Mouse (Mus musculus) liver, adult 2 months (tissue): ENCODE measurements around the gene Disp2. TPM values are rescaled to one million over a fixed set of nuclear protein-coding genes. Genes with fewer than 3 reads are reported as not detected.

Experiments
- DNase-seq: peaks from one replicate; pipeline ENCODE4 v3.0.0-alpha.2; 2011; ENCODE audit warnings: low read depth, low spot score; ENCODE audit errors: extremely low read depth
- H3K27ac ChIP-seq: fragments of 200-500 bp; replicated peaks from 2 replicates; pipeline ENCODE4 v1.5.1; 2012; ENCODE audit warnings: low read depth, mild to moderate bottlenecking, control low read depth, inconsistent platforms, low read length; ENCODE audit not compliant: insufficient read depth
- H3K27me3 ChIP-seq: fragments of 200-500 bp; 2 replicates; pipeline ENCODE4 v1.6.1; 2012; ENCODE audit warnings: mild to moderate bottlenecking, moderate library complexity, low read length, inconsistent platforms; ENCODE audit not compliant: control insufficient read depth, insufficient read depth
- H3K36me3 ChIP-seq: fragments of 200-500 bp; 2 replicates; pipeline ENCODE4 v1.6.1; 2012; ENCODE audit warnings: low read length, inconsistent platforms; ENCODE audit not compliant: control insufficient read depth, insufficient read depth
- H3K4me1 ChIP-seq: fragments of 200-500 bp; 2 replicates; pipeline ENCODE4 v1.6.1; 2011; ENCODE audit warnings: low read length; ENCODE audit not compliant: control insufficient read depth, insufficient read depth
- H3K4me3 ChIP-seq: fragments of 200-500 bp; 2 replicates; pipeline ENCODE4 v1.5.1; 2011; ENCODE audit warnings: low read depth, mild to moderate bottlenecking, control low read depth, low read length, moderate library complexity; ENCODE audit not compliant: insufficient read depth
- H3K79me2 ChIP-seq: fragments of 200-500 bp; 2 replicates; pipeline ENCODE4 v1.6.1; 2012; ENCODE audit warnings: inconsistent platforms, mild to moderate bottlenecking, low read length, moderate library complexity; ENCODE audit not compliant: control insufficient read depth, insufficient read depth
- H3K9ac ChIP-seq: fragments of 200-500 bp; 2 replicates; pipeline ENCODE4 v1.6.1; 2012; ENCODE audit warnings: low read depth, mild to moderate bottlenecking, control low read depth, inconsistent platforms, low read length
- CTCF ChIP-seq: fragments of 200-500 bp; IDR thresholded peaks from 2 replicates; pipeline ENCODE4 v1.5.1; 2011; ENCODE audit warnings: low read depth, low read length, control low read depth
- POLR2A ChIP-seq: fragments of 200-500 bp; IDR thresholded peaks from 2 replicates; pipeline ENCODE4 v1.6.1; 2011; ENCODE audit warnings: low read length, control low read depth; ENCODE audit not compliant: insufficient read depth; ENCODE audit errors: extremely low read depth
- WGBS: fragments of 180-500 bp; shearing (Covaris S2); methylation state at CpG from one replicate; pipeline ENCODE4 v1.1.7; 2018; 5-methylcytosine and 5-hydroxymethylcytosine counted together
- polyA plus RNA-seq: library from polyadenylated mRNA; depleted of rRNA; stranded (reverse); fragments of >200 nt; gene quantifications from 2 replicates; pipeline ENCODE4 v1.2.3, GENCODE M21; 2012
- total RNA-seq: library from RNA; depleted of rRNA; stranded (reverse); fragments of >200 nt; gene quantifications from 2 replicates; pipeline ENCODE4 v1.2.3, GENCODE M21; 2014

Gene Disp2
- total and polyA plus RNA-seq, 2 experiments: 1.0 to 1.5 TPM

- no peak for DNase-seq
- Histone ChIP-seq H3K4me1 (no peaks in the 10 kb centered on the region), H3K36me3 (no peaks in the 10 kb centered on the region), H3K9ac (no peak overlapping the region; the same call in 1 of the 2 replicates), H3K79me2 (no peaks in the 10 kb centered on the region), H3K27ac (peak overlapping the region; percentile 33), H3K4me3 (no peak overlapping the region), H3K27me3 (no peaks in the 10 kb centered on the region)
- no peak for TF ChIP-seq CTCF
- TF ChIP-seq POLR2A: no peak
- 64% methylated on average over 4 of the region's 4 CpGs for whole genome bisulfite sequencing
Measured at GRCm38 (mm10) chr2:118775846-118776245, 3.7 kb upstream of the Disp2 start.

GRCm38 (mm10) chr2:118776295-118776694, 3.2 kb upstream of the Disp2 start:
- Histone ChIP-seq H3K27me3 (no peaks in the 10 kb centered on the region), H3K27ac (peak overlapping the region; percentile 33), H3K79me2 (no peaks in the 10 kb centered on the region), H3K4me1 (no peaks in the 10 kb centered on the region), H3K9ac (no peak overlapping the region; the same call in 1 of the 2 replicates), H3K4me3 (no peak overlapping the region), H3K36me3 (no peaks in the 10 kb centered on the region)
- 84% methylated on average over 2 of the region's 2 CpGs for WGBS
- TF ChIP-seq CTCF (no peak), POLR2A (no peak)
- DNase-seq: no peak

GRCm38 (mm10) chr2:118778418-118778817, 1.1 kb upstream of the Disp2 start:
- no peak for DNase-seq
- Histone ChIP-seq H3K9ac (no peak overlapping the region), H3K4me3 (no peak overlapping the region), H3K4me1 (no peaks in the 10 kb centered on the region), H3K27me3 (no peaks in the 10 kb centered on the region), H3K36me3 (no peaks in the 10 kb centered on the region), H3K27ac (no peak overlapping the region), H3K79me2 (no peaks in the 10 kb centered on the region)
- TF ChIP-seq POLR2A (no peak), CTCF (no peak)
- 85% methylated on average over 4 of the region's 4 CpGs for WGBS

- no peaks in the 10 kb centered on the region for H3K4me1 ChIP-seq
- TF ChIP-seq POLR2A: no peak
- no peak for TF ChIP-seq CTCF
- H3K36me3 ChIP-seq: no peaks in the 10 kb centered on the region
- no peaks in the 10 kb centered on the region for H3K79me2 ChIP-seq
- no peaks in the 10 kb centered on the region for H3K27me3 ChIP-seq
- no peak overlapping the region for H3K27ac ChIP-seq
- H3K9ac ChIP-seq: no peak overlapping the region
- WGBS: 19% methylated on average over 10 of the region's 10 CpGs
- H3K4me3 ChIP-seq: 0 out of 2 replicates have a peak overlapping the region, but pooled peaks have one; percentile 11
- DNase-seq: no peak
Measured at GRCm38 (mm10) chr2:118779065-118779464, 454 bp upstream of the Disp2 start.

GRCm38 (mm10) chr2:118781115-118781514, 1.6 kb downstream of the Disp2 start:
- TF ChIP-seq POLR2A (no peak), CTCF (no peak)
- Histone ChIP-seq H3K27me3 (no peaks in the 10 kb centered on the region), H3K79me2 (no peaks in the 10 kb centered on the region), H3K36me3 (no peaks in the 10 kb centered on the region), H3K27ac (no peak overlapping the region), H3K4me3 (no peak overlapping the region), H3K9ac (no peak overlapping the region), H3K4me1 (no peaks in the 10 kb centered on the region)
- WGBS: 56% methylated on average over 1 of the region's 1 CpGs
- DNase-seq: no peak

GRCm38 (mm10) chr2:118782303-118782702, 2.8 kb downstream of the Disp2 start:
- TF ChIP-seq POLR2A: no peak
- 51% methylated on average over 4 of the region's 4 CpGs for WGBS

More at GRCm38 (mm10) chr2:118782303-118782702, 2.8 kb downstream of the Disp2 start:
- Histone ChIP-seq H3K4me3 (no peak overlapping the region), H3K27me3 (no peaks in the 10 kb centered on the region), H3K36me3 (no peaks in the 10 kb centered on the region), H3K79me2 (no peaks in the 10 kb centered on the region), H3K9ac (no peak overlapping the region), H3K27ac (no peak overlapping the region), H3K4me1 (no peaks in the 10 kb centered on the region)
- DNase-seq: peak; percentile 10
